Mouse (Mus musculus): ENCODE data around the gene Ift43.

Gene Ift43

DNA sequence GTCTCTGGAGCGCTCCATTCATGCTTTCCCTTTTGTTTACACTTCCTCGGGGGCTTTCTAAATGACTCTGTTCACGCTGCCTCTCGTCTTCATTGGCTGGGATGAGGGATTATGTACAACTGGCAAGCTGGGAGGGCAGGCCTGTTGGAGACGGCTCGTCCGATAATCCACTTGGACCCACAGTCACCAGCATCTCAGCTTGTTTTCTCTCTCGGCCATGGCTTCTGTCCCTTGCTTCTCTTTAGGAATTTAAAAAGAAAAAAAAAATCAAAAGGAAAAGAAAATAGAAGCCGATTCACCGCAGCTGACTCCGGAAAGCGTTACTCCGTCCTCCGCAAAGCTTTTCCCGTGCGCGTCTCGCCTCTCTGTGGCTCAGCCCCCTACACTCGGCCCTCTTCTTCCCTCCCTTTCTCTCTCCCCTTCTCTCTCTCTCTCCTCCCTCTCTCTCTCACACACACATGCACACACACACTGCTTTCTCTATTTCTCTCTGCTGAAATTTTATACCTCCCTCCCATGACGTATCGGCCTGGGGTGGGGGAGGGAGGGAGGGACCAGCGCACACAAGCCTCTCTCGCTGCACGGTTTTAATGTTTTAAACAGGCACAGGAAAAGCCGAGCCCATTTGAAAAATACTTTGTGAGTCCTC lies 3.7 kb upstream of the Ift43 start, which contains the start of gene Tgfb3:
Gene Tgfb3 (minus strand): TSS at position 489 of the 649 bp plus-strand sequence.
- DNase-seq (ENCODE audit: low spot score): peak; percentile 39

- peak; percentile 89 for DNase-seq (ENCODE audit: low spot score)
Measured at GRCm38 (mm10) chr12:86079202-86079667, 3.1 kb upstream of the Ift43 start.

DNA sequence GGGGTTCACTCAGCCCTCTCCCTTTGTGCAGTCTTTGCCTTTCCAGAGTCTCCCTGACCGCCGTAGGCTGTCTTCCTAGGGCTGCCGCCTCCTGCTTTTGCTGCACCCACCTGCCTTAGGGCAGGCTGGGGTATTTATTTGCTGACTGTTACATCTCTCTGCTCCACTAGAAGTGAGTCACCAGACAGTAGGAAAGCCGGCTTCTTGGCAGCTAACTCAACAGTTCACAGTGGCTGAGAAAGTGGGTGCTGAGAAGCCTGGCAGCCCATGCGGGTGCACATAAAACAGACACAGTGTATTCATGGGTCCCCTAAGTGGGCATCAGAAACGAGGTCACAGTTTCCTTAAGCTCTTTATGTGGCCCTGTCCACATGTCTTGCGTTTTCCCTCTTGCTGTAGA lies 3.5 kb downstream of the Ift43 start:
- DNase-seq (ENCODE audit: low spot score): no peak

GRCm38 (mm10) chr12:86086550-86086949 lies 4.2 kb downstream of the Ift43 start:
- no peak for DNase-seq (ENCODE audit: low spot score)

DNA sequence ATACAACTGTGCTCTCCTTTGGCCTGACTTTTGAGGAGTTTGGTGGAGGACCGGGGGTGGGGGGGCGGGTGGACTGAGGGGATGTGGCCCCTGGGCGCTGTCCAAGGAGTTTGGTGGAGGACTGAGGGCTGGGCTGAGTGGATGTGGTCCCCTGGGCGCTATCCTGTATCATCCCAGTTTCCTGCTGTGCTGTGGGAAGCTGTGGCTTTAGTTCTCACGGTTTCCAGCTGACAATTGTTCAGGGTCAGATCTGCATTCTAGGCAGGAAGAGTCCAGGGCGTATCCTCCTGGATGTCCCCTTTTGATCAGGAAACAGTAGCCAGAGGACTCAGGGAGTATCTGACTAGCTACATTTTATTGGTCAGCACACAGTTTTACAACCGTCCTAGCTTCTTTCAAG lies 5.7 kb downstream of the Ift43 start:
- no peak for DNase-seq (ENCODE audit: low spot score)

DNA sequence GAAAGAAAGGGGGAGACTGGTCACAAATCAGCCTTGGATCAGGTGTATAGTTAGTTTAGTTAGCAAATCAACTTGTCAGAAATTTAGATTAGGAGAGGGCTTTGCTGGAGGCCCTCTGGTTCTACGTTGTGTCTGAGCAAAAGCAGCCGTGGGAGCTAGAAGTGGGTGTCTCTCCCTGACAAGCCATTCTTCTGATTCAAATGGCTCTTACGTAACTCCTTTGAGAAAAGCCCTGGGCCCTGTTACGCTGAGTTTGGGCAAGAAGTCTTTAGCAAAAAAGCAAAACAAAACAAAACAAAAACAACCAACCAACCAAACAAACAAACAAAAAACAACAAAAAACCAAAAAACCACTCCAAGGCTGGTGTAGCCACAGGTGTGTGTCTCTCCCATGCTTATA lies 8.4 kb downstream of the Ift43 start:
- DNase-seq (ENCODE audit: low spot score): no peak

- DNase-seq (ENCODE audit: low spot score): no peak
Measured at GRCm38 (mm10) chr12:86091601-86092132, 9.3 kb downstream of the Ift43 start.

DNA sequence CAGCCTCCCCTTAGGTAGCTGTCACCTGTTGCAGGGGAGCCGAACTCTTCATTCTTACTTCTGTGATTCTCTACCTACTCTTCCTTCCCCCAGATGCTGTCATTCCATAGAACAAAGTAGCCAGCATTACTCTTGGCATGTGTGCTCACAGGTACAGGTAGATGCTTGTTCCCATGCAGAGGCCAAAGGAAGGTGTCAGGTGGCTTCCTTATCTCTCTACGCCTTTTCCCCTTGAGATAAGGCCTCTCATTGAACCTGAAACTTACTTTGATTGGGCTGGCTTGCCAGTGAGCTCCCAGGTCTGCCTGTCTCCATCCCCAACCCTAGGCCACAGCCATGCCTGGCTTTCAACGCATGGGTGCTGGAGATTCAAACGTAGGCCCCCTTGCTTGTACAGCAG lies 11.7 kb downstream of the Ift43 start:
- no peak for DNase-seq (ENCODE audit: low spot score)

DNA sequence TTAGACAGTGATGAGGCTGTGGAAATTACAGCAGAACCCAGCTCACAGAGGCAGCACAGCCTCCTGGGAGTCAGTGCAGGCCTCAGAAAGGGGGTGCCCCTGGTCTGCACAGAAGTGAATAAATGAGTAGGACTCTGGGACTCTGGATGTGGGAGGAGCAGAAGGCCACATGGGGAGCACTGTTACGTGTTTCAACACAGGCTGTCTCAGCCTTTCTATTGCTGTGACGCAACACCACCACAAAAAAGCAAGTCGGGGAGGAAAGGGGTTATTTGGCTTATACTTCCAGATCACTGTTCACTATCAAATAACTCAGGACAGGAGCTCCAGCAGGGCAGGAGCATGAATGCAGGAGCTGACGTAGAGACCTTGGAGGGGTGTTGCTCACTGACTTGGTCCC lies 13.5 kb downstream of the Ift43 start:
- no peak for DNase-seq (ENCODE audit: low spot score)

- DNase-seq (ENCODE audit: low spot score): no peak
Measured at GRCm38 (mm10) chr12:86097781-86098180, 15.4 kb downstream of the Ift43 start.

DNA sequence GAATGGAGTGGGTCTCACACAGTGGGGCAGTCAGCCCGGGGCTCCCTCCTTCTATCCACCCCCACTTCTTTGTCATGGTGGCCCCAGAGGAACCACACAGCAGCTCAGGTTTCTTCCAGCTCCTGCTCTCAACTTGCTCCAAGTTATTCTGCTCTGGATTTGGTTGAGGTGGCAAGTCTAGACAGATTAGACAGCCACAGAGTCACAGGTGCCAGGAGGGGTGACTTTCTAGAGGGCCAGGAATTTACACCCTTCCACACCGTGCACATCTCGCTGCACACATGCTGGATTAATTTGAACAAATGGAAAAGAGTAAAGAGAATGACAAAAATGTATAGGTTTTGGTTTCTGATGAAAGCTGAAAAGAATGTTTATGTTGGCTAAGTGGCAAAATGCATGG lies 18.4 kb downstream of the Ift43 start:
- no peak for DNase-seq (ENCODE audit: low spot score)

DNA sequence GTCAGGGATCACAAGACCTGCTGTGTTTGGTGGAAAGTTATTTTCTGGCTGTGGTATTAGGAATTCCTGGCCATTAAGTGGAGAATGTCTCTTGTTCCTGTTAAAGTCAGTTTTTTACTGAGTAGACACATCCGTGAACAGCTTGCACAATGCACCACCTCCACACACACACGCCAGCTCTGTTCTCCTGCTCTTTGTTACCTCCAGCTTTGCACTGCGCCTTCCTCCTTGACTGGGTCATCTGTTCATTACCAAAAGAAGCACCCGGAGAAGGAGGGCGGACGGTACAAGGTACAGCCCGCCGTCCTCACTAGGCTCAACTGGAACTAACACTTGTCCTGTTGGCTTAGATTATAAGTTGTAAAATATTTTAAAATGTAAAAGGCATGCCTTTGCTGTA lies 20.3 kb downstream of the Ift43 start:
- DNase-seq (ENCODE audit: low spot score): no peak

DNA sequence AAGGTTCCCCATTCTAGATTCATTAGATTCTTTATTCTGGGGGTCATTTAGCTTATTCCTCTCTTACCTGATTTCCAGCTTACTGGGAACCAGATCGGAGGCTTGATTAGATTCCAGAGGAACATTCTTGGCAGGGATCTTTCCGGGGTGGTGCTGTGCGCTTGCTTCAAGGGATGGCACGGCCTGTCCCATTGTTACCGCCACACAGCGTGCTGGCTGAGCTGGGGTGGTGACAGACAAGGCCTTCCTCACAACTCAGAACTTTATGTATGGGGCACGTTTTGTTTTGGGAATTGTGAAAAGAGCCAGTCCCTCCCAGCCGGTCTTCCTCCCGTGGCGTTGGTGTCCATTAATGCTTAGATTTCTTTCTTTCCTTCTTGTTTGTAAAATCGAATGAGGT lies 21.1 kb downstream of the Ift43 start:
- DNase-seq (ENCODE audit: low spot score): no peak

DNA sequence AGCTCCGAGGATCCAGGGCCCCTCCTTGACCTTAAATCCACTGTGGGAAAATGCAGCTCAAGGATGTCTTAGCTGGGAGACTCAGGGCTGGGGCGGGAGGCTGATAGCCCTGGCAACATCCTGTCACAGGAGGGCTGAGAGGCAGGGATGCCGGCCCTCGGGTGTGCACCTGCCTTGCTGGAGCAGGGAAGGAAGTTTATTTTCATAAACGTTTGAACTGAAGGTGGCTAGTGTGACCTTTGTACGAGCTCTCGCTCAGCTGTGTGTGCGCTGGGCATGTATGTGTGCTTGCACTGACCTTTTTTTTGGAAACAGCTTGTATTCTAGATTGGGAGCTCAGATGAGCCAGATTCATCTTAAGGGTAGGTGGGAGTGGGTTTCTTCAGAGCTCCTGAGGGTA lies 21.5 kb downstream of the Ift43 start:
- DNase-seq (ENCODE audit: low spot score): no peak

DNA sequence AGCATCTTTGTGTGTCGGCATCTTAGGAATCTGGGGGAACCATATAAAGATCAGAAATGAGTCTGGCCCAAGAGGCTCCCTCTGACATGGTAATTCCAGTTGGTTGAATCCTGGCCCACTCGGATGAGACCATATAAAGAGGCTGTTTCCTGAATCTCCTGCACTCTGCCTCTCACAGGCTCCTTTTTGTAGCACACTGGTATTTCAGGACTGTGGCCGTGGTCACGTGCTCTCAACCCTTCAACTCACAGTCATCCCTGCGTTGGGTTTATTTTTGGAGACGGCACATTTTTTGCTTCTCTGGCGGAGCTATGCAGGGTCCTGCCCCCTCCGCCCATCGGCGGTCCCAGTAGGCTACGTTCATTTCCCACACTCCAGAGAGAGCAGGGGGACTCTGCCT lies 22.0 kb downstream of the Ift43 start:
- DNase-seq (ENCODE audit: low spot score): no peak

DNA sequence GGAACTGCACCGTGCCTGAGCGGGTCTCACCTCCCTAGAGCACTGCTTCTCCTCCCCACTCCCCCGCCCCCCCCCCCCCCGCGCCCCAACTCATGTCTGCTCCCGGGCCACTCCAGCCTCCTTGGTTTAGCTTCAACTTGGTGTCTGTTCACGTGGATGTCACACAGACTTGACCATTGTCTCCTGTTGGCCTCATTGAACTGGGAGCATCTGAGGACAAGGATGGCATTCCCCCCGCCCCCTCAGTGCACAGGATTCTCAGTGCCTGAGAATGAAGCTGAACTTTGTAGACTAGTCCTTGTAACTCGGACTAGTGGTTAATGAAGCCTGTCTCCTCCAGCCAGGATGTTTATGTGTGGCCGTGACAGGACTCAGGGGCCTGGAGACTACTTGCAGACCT lies 23.2 kb downstream of the Ift43 start:
- no peak for DNase-seq (ENCODE audit: low spot score)

DNA sequence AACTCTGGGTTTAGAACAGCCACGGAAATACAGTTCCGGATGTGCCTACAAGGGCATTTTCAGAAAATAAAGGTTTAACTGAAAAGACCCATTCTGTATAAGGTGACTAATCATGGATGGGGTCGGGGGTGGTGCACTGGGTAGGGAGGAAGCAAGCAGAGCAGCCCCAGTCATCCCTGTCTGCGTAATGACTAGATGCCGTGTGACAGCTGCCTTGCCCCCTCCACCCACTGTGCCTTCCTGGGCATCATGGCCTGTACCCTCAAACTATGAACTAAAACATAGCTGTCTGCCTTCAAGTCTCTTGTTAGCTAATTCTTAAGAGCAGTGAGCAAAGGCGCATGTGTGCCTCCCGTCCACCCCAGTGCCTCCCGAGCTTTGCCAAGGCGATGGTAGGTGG lies 23.7 kb downstream of the Ift43 start:
- no peak for DNase-seq (ENCODE audit: low spot score)

DNA sequence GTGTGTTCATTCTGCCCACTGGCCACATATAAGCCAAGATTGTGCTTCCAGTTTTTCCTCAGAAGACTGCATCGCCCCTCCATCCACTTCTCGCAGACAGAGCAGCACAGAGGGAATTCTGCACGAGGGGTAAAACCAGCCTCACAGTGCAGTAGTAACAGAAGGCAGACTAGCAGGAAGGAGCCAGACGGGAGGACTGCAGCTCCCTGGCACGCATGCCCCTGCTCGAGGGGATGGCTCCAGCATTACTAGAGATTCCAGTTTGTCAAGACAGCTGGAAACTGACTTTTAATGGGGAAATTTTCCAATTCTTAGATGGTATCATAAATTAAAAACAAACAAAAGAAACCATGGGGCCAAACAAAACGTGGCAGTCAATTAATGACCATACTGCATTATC lies 25.3 kb downstream of the Ift43 start:
- DNase-seq (ENCODE audit: low spot score): no peak

DNA sequence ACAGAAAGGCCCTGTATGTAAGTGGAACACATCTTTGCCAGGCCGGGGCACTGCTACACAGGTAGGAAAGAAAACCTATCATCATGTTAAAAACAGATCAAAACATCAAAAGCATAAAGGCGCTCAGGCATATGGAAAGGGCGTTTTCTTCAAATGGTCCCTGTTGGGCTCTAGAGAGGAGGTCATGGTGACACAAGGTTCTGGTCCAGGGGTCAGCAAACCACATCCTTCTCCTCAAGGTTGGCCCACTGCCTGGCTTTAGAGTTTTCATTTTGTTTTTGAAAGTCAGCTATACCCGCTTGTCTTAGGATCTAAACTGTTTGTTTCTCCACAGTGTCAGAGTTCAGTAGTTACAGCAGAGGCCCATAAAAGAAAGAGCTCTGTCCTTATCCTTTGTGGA lies 27.2 kb downstream of the Ift43 start:
- DNase-seq (ENCODE audit: low spot score): no peak

- DNase-seq (ENCODE audit: low spot score): no peak
Measured at GRCm38 (mm10) chr12:86110637-86111036, 28.3 kb downstream of the Ift43 start.

GRCm38 (mm10) chr12:86116295-86116835 lies 34.0 kb downstream of the Ift43 start:
- no peak for DNase-seq (ENCODE audit: low spot score)

DNA sequence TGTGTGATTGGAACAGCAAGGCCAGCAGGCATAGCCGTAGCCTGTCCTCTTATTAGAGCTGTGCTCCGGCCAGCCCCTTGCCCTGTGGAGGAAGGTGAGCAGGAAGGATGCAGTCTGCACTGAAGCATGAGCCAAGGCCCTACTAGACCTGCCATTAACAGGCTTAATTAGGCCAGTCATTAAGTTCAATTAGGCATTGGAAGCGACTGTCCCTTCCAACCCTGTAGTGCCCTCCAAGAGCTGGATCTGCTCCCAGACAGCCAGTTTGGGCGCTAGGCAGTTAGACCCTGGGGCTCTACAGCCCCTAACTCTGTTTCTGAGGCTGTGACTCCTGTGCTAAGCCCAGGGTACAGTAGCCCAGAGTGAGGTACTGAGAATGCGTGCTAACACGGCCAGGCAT lies 41.7 kb downstream of the Ift43 start:
- no peak for DNase-seq (ENCODE audit: low spot score)

DNA sequence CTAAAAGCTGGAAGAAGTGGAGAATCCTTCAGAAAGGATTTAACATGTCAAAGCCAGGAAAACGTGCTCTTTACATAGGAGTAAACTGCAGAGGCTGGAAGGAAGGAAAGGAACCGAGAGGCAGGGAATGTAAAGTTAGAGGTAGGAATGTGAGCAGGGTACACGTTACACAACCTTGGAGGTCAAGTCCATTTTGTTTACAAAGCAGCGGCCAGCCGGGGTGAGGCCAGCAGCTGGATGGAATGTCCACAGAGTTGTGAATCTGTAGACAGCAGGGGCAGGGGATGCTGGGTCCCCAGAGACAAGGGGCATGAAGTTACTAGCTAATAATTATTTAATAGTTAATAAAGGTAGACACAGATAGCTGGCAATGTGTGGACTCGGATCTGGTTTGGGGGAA lies 45.8 kb downstream of the Ift43 start:
- no peak for DNase-seq (ENCODE audit: low spot score)

DNA sequence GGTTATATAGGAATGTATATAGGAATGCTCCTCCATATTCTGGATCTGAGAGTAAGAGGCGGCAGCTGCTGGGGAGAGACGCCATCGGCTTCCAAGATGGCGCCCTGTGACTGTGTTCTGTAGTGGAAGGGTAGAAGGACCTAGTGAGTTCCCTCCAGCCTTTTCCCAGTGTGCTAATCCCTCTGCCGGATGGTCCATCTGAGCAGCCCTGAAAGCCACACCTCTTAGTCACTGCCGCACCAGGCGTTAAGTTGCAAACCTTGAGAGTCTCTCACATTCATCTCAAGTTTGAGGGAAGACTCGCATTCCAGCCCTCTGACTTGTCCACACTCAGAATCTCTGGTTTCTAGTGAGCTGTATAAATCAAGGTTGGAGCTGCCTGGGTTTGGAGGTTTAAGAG lies 46.7 kb downstream of the Ift43 start:
- DNase-seq (ENCODE audit: low spot score): no peak

Measured in ovary, postnatal 10 days (tissue).